Mouse (Mus musculus): ENCODE measurements at regions not wholly inside any gene's neighbourhood (a gene's known extent, or its start where the extent isn't known, plus 50 kb on each side); places are given as distances from the start of the nearest gene placed in this dataset.

GRCm38 (mm10) chr14:80901346-80901745 is 917.5 kb downstream of the Olfm4 start:
- no peaks in the 10 kb centered on the region for H3K9me3 ChIP-seq (ENCODE audit: control insufficient read depth, low read length)
- no peak overlapping the region for H3K9ac ChIP-seq (ENCODE audit: low read length)
- WGBS, result 50% methylated on average over 10 of the region's 10 CpGs
- no peak overlapping the region for H3K27ac ChIP-seq (ENCODE audit: low read depth, low read length)
- no peaks in the 10 kb centered on the region for H3K27me3 ChIP-seq (ENCODE audit: control insufficient read depth, insufficient read depth, low read length)
- no peak overlapping the region for H3K4me2 ChIP-seq (ENCODE audit: low read depth, low read length, severe bottlenecking)
- ATAC-seq (replicated peaks; ENCODE audit: low FRiP score) (no peak), DNase-seq (ENCODE audit: low spot score) (no peak)
- no peak overlapping the region for H3K4me3 ChIP-seq (ENCODE audit: low read depth, low read length)
- no peaks in the 10 kb centered on the region for H3K36me3 ChIP-seq (ENCODE audit: control insufficient read depth, insufficient read depth, low read length)
- H3K4me1 ChIP-seq (replicated peaks; ENCODE audit: control insufficient read depth, insufficient read depth, low read length), result no peaks in the 10 kb centered on the region

- H3K36me3 ChIP-seq (ENCODE audit: control insufficient read depth, insufficient read depth, low read length), result no peaks in the 10 kb centered on the region
- H3K9ac ChIP-seq (ENCODE audit: low read length), result no peak overlapping the region
- no peaks in the 10 kb centered on the region for H3K9me3 ChIP-seq (ENCODE audit: control insufficient read depth, low read length)
- WGBS, result 71% methylated on average over 9 of the region's 9 CpGs
- H3K4me2 ChIP-seq (ENCODE audit: low read depth, low read length, severe bottlenecking), result no peak overlapping the region
- no peak for DNase-seq (ENCODE audit: low spot score)
- no peak overlapping the region for H3K4me3 ChIP-seq (ENCODE audit: low read depth, low read length)
- no peaks in the 10 kb centered on the region for H3K4me1 ChIP-seq (replicated peaks; ENCODE audit: control insufficient read depth, insufficient read depth, low read length)
- no peaks in the 10 kb centered on the region for H3K27me3 ChIP-seq (ENCODE audit: control insufficient read depth, insufficient read depth, low read length)
- no peak for ATAC-seq (replicated peaks; ENCODE audit: low FRiP score)
- no peak overlapping the region for H3K27ac ChIP-seq (ENCODE audit: low read depth, low read length)
Observed at GRCm38 (mm10) chr14:80901759-80902163, 917.9 kb downstream of the Olfm4 start.

- Histone ChIP-seq H3K27ac (ENCODE audit: low read depth, low read length) (no peak overlapping the region), H3K27me3 (ENCODE audit: control insufficient read depth, insufficient read depth, low read length) (no peaks in the 10 kb centered on the region), H3K9ac (ENCODE audit: low read length) (no peak overlapping the region), H3K9me3 (ENCODE audit: control insufficient read depth, low read length) (no peaks in the 10 kb centered on the region), H3K4me1 (replicated peaks; ENCODE audit: control insufficient read depth, insufficient read depth, low read length) (no peaks in the 10 kb centered on the region), H3K36me3 (ENCODE audit: control insufficient read depth, insufficient read depth, low read length) (no peaks in the 10 kb centered on the region), H3K4me2 (ENCODE audit: low read depth, low read length, severe bottlenecking) (no peak overlapping the region), H3K4me3 (ENCODE audit: low read depth, low read length) (no peak overlapping the region)
- WGBS, result 80% methylated on average over 3 of the region's 3 CpGs
- DNase-seq (ENCODE audit: low spot score) (no peak), ATAC-seq (replicated peaks; ENCODE audit: low FRiP score) (no peak)
Observed at GRCm38 (mm10) chr14:80916031-80916430, 932.1 kb downstream of the Olfm4 start.

GRCm38 (mm10) chr14:80923732-80924131 is 939.9 kb downstream of the Olfm4 start:
- no peaks in the 10 kb centered on the region for H3K27me3 ChIP-seq (ENCODE audit: control insufficient read depth, insufficient read depth, low read length)
- no peak overlapping the region for H3K4me3 ChIP-seq (ENCODE audit: low read depth, low read length)
- WGBS, result 49% methylated on average over 2 of the region's 2 CpGs
- no peaks in the 10 kb centered on the region for H3K9me3 ChIP-seq (ENCODE audit: control insufficient read depth, low read length)
- no peak overlapping the region for H3K4me2 ChIP-seq (ENCODE audit: low read depth, low read length, severe bottlenecking)
- no peak overlapping the region for H3K9ac ChIP-seq (ENCODE audit: low read length)
- DNase-seq (ENCODE audit: low spot score) (no peak), ATAC-seq (replicated peaks; ENCODE audit: low FRiP score) (no peak)
- no peaks in the 10 kb centered on the region for H3K36me3 ChIP-seq (ENCODE audit: control insufficient read depth, insufficient read depth, low read length)
- no peak overlapping the region for H3K27ac ChIP-seq (ENCODE audit: low read depth, low read length)
- H3K4me1 ChIP-seq (replicated peaks; ENCODE audit: control insufficient read depth, insufficient read depth, low read length), result no peaks in the 10 kb centered on the region

- H3K36me3 ChIP-seq (ENCODE audit: control insufficient read depth, insufficient read depth, low read length), result no peaks in the 10 kb centered on the region
- DNase-seq (ENCODE audit: low spot score) (no peak), ATAC-seq (replicated peaks; ENCODE audit: low FRiP score) (no peak)
- H3K4me3 ChIP-seq (ENCODE audit: low read depth, low read length), result no peak overlapping the region
- H3K4me1 ChIP-seq (replicated peaks; ENCODE audit: control insufficient read depth, insufficient read depth, low read length), result no peaks in the 10 kb centered on the region
- H3K27ac ChIP-seq (ENCODE audit: low read depth, low read length), result no peak overlapping the region
- WGBS, result 86% methylated on average over 2 of the region's 2 CpGs
- no peaks in the 10 kb centered on the region for H3K9me3 ChIP-seq (ENCODE audit: control insufficient read depth, low read length)
- no peaks in the 10 kb centered on the region for H3K27me3 ChIP-seq (ENCODE audit: control insufficient read depth, insufficient read depth, low read length)
- no peak overlapping the region for H3K9ac ChIP-seq (ENCODE audit: low read length)
- H3K4me2 ChIP-seq (ENCODE audit: low read depth, low read length, severe bottlenecking), result no peak overlapping the region
Observed at GRCm38 (mm10) chr14:80959966-80960365, 976.1 kb downstream of the Olfm4 start.

- no peak for ATAC-seq (replicated peaks; ENCODE audit: low FRiP score)
- no peaks in the 10 kb centered on the region for H3K9me3 ChIP-seq (ENCODE audit: control insufficient read depth, low read length)
- no peak overlapping the region for H3K4me2 ChIP-seq (ENCODE audit: low read depth, low read length, severe bottlenecking)
- DNase-seq (ENCODE audit: low spot score), result no peak
- no peak overlapping the region for H3K9ac ChIP-seq (ENCODE audit: low read length)
- no peak overlapping the region for H3K4me3 ChIP-seq (ENCODE audit: low read depth, low read length)
- no peak overlapping the region for H3K27ac ChIP-seq (ENCODE audit: low read depth, low read length)
- no peaks in the 10 kb centered on the region for H3K36me3 ChIP-seq (ENCODE audit: control insufficient read depth, insufficient read depth, low read length)
- 0 out of 2 replicates have a peak, but pooled peaks cover 2% of the 10 kb centered on the region for H3K4me1 ChIP-seq (replicated peaks; ENCODE audit: control insufficient read depth, insufficient read depth, low read length)
- no peaks in the 10 kb centered on the region for H3K27me3 ChIP-seq (ENCODE audit: control insufficient read depth, insufficient read depth, low read length)
- WGBS, result 78% methylated on average over 4 of the region's 4 CpGs
Observed at GRCm38 (mm10) chr14:80975795-80976194, 991.9 kb downstream of the Olfm4 start.

- WGBS, result 35% methylated on average over 5 of the region's 5 CpGs
- Histone ChIP-seq H3K4me1 (replicated peaks; ENCODE audit: control insufficient read depth, insufficient read depth, low read length) (0 out of 2 replicates have a peak, but pooled peaks cover 2% of the 10 kb centered on the region), H3K27ac (ENCODE audit: low read depth, low read length) (no peak overlapping the region), H3K27me3 (ENCODE audit: control insufficient read depth, insufficient read depth, low read length) (no peaks in the 10 kb centered on the region), H3K9ac (ENCODE audit: low read length) (no peak overlapping the region), H3K4me3 (ENCODE audit: low read depth, low read length) (no peak overlapping the region), H3K4me2 (ENCODE audit: low read depth, low read length, severe bottlenecking) (no peak overlapping the region), H3K36me3 (ENCODE audit: control insufficient read depth, insufficient read depth, low read length) (no peaks in the 10 kb centered on the region), H3K9me3 (ENCODE audit: control insufficient read depth, low read length) (no peaks in the 10 kb centered on the region)
- ATAC-seq (replicated peaks; ENCODE audit: low FRiP score) (peak; percentile 75), DNase-seq (ENCODE audit: low spot score) (no peak)
Observed at GRCm38 (mm10) chr14:80976662-80977061, 992.8 kb downstream of the Olfm4 start.

GRCm38 (mm10) chr14:80979475-80979874 is 995.6 kb downstream of the Olfm4 start:
- H3K4me2 ChIP-seq (ENCODE audit: low read depth, low read length, severe bottlenecking), result no peak overlapping the region
- no peak overlapping the region for H3K27ac ChIP-seq (ENCODE audit: low read depth, low read length)
- 0 out of 2 replicates have a peak, but pooled peaks cover 2% of the 10 kb centered on the region for H3K4me1 ChIP-seq (replicated peaks; ENCODE audit: control insufficient read depth, insufficient read depth, low read length)
- no peak overlapping the region for H3K9ac ChIP-seq (ENCODE audit: low read length)
- no peaks in the 10 kb centered on the region for H3K27me3 ChIP-seq (ENCODE audit: control insufficient read depth, insufficient read depth, low read length)
- H3K36me3 ChIP-seq (ENCODE audit: control insufficient read depth, insufficient read depth, low read length), result no peaks in the 10 kb centered on the region
- DNase-seq (ENCODE audit: low spot score) (no peak), ATAC-seq (replicated peaks; ENCODE audit: low FRiP score) (no peak)
- H3K9me3 ChIP-seq (ENCODE audit: control insufficient read depth, low read length), result no peaks in the 10 kb centered on the region
- 84% methylated on average over 5 of the region's 5 CpGs for WGBS
- H3K4me3 ChIP-seq (ENCODE audit: low read depth, low read length), result no peak overlapping the region

GRCm38 (mm10) chr14:80990192-80990591 is 1006.3 kb downstream of the Olfm4 start:
- no peak for DNase-seq (ENCODE audit: low spot score)

More at GRCm38 (mm10) chr14:80990192-80990591, 1006.3 kb downstream of the Olfm4 start:
- Histone ChIP-seq H3K4me2 (ENCODE audit: low read depth, low read length, severe bottlenecking) (no peak overlapping the region), H3K9me3 (ENCODE audit: control insufficient read depth, low read length) (no peaks in the 10 kb centered on the region), H3K36me3 (ENCODE audit: control insufficient read depth, insufficient read depth, low read length) (no peaks in the 10 kb centered on the region), H3K9ac (ENCODE audit: low read length) (no peak overlapping the region), H3K27me3 (ENCODE audit: control insufficient read depth, insufficient read depth, low read length) (no peaks in the 10 kb centered on the region), H3K4me3 (ENCODE audit: low read depth, low read length) (no peak overlapping the region), H3K27ac (ENCODE audit: low read depth, low read length) (no peak overlapping the region), H3K4me1 (replicated peaks; ENCODE audit: control insufficient read depth, insufficient read depth, low read length) (no peaks in the 10 kb centered on the region)
- no peak for ATAC-seq (replicated peaks; ENCODE audit: low FRiP score)
- WGBS, result 63% methylated on average over 3 of the region's 3 CpGs

All from forebrain, embryonic 11.5 days (tissue).